Mouse (Mus musculus) testis, postnatal 14 days (tissue): Measurements from ENCODE around the gene Tmem151b.

ENCODE experiments used
- DNase-seq: peaks from one replicate; pipeline ENCODE4 v3.0.0; 2021; ENCODE audit warnings: low spot score

The Tmem151b gene

GRCm38 (mm10) chr17:45510871-45511270, 38.6 kb downstream of the Tmem151b start:
- DNase-seq = no peak

GRCm38 (mm10) chr17:45506700-45507189, 42.7 kb downstream of the Tmem151b start, which contains the start of gene Aars2:
TSS of gene Aars2 (plus strand) at chr17:45506841.
- peak; percentile 92 for DNase-seq

- no peak for DNase-seq
These were observed 43.5 kb downstream of the Tmem151b start for GRCm38 (mm10) chr17:45505941-45506465.

- no peak for DNase-seq
These were observed 46.0 kb downstream of the Tmem151b start for GRCm38 (mm10) chr17:45503301-45503973.

GRCm38 (mm10) chr17:45502324-45502723, 47.2 kb downstream of the Tmem151b start:
- no peak for DNase-seq

GRCm38 (mm10) chr17:45500981-45501380, 48.5 kb downstream of the Tmem151b start:
- DNase-seq = no peak

GRCm38 (mm10) chr17:45499516-45499915, 50.0 kb downstream of the Tmem151b start:
- DNase-seq = no peak

- DNase-seq = no peak
These were observed 51.1 kb downstream of the Tmem151b start for GRCm38 (mm10) chr17:45498397-45498796.

- no peak for DNase-seq
These were observed 54.1 kb downstream of the Tmem151b start for GRCm38 (mm10) chr17:45495398-45495797.
